Mouse (Mus musculus) embryonic facial prominence, embryonic 10.5 days (tissue): ENCODE results near the gene Gm2381. TPM values are rescaled to one million over a fixed set of nuclear protein-coding genes. Genes with fewer than 3 reads are reported as not detected.
"Not testable (repeated sequence)": the region's sequence is repeated elsewhere in the genome, so short reads cannot be mapped to it uniquely, and the experiment has no call there.

Source experiments
- DNase-seq: peaks from one replicate; pipeline ENCODE4 v3.0.0-alpha.2; 2017; ENCODE audit warnings: low spot score
- H3K27ac ChIP-seq: fragments of 300-500 bp; sonication (generic); replicated peaks from 2 replicates; pipeline ENCODE4 v1.5.1; 2016; ENCODE audit warnings: mild to moderate bottlenecking
- H3K27me3 ChIP-seq: fragments of 300-500 bp; sonication (generic); replicated peaks from 2 replicates; pipeline ENCODE4 v1.6.1; 2016; ENCODE audit warnings: low read depth, mild to moderate bottlenecking; ENCODE audit not compliant: poor library complexity, severe bottlenecking
- H3K36me3 ChIP-seq: fragments of 300-500 bp; sonication (generic); replicated peaks from 2 replicates; pipeline ENCODE4 v1.6.1; 2016; ENCODE audit warnings: mild to moderate bottlenecking, moderate library complexity
- H3K4me1 ChIP-seq: fragments of 300-500 bp; sonication (generic); 2 replicates; pipeline ENCODE4 v1.6.1; 2016
- H3K4me3 ChIP-seq: fragments of 300-500 bp; sonication (generic); 2 replicates; pipeline ENCODE4 v1.5.1; 2016; ENCODE audit warnings: mild to moderate bottlenecking, moderate library complexity
- H3K9me3 ChIP-seq: fragments of 300-500 bp; sonication (generic); 2 replicates; pipeline ENCODE4 v1.6.1; 2016; ENCODE audit warnings: mild to moderate bottlenecking
- WGBS: fragments of 180-500 bp; shearing (Covaris S2); methylation state at CpG from one replicate; pipeline ENCODE4 v1.1.7; 2016; 5-methylcytosine and 5-hydroxymethylcytosine counted together
- polyA plus RNA-seq: library from polyadenylated mRNA; unstranded; fragments of >200 nt; fragmentation: Nextera tagmentation; extraction: Ambion mirVana; gene quantifications from 2 replicates; pipeline ENCODE4 v1.2.1, GENCODE M21; 2016

Gene Gm2381
- polyA plus RNA-seq: not detected in 2 replicates

DNA sequence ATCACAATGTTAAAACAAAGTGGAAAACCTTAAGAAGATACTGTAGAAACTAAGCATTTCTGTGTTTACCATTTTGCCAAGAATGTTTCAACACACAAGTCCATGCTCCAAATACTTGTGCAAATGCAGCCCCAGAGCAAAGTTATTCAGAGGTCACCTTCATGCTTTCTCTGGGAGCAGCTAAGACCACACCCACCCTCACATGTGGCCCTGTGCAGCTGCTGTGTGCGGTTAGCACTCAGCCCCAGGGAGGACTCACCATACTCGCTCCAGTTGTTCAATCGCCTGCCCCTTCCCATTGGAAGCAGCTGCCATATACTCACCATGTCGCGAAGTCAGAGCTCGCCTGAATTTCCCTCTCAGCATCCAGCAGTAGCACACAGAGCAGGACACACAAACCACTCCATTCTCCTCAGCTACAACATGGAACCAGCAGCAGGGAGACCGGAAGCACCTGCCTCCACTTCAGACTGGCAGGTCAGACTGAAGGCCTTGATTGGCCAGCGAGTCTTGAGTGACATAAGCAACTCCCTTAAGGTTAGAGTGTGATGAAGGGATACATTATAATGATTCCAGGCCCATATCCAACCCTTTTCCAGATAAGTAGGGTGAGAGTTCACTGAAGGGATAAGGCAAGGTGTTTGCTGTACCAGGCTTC lies at the start of gene Gm2381:
Gm2381 (minus strand) TSS at position 434 of the 658 bp plus-strand sequence.
- 80% methylated on average over 8 of the region's 8 CpGs for WGBS
- not testable (repeated sequence) for H3K36me3 ChIP-seq

DNA sequence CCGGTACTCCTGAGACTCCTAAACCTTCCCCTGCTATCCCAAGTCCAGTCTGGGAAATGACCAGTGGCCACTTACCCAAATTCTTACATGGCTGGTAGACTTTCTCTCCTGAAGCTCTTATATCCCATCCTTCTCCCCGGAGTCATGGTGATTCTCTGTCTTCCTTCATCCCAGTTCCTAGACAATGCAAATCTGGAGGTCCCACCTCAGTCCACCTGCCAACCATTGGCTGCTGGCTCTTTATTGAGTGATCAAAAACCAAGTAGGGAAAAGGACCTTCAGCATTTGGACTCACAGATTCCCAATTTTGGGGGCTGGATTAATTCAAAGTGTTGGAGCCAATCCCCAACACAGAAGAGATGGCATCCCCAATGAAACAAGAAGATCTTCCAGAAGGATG lies 31.0 kb upstream of the Gm2381 start:
- WGBS: 84% methylated on average over 2 of the region's 2 CpGs
- not testable (repeated sequence) for H3K4me1 ChIP-seq, DNase-seq, H3K4me3 ChIP-seq, H3K27ac ChIP-seq, H3K36me3 ChIP-seq, H3K27me3 ChIP-seq
- H3K9me3 ChIP-seq: peaks cover 42% of the 10 kb centered on the region

More for the DNA sequence above, at the start of gene Gm2381:
- H3K4me3 ChIP-seq, H3K4me1 ChIP-seq, H3K27me3 ChIP-seq, H3K27ac ChIP-seq, DNase-seq: not testable (repeated sequence)
- peaks cover 23% of the 10 kb centered on the region for H3K9me3 ChIP-seq

DNA sequence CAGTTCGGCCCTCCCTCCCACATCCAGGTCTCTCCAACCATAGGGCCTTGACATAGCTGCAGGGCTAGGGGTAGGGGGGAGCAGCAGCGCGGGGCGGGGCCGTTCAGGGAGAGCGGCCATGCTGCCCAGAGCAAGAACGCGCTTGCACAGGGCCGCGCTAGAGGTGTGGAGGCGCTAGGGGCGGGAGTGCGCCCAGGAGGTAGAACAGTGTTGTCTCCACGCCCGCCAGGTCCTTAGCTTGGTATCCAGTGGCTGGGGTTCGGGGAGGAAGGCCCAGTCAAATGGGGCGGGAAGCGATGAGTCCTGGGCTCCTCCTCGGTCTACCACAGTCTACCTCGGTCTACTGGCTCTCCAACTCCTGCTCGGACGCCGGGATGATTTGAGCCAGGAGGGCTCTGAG lies 11.1 kb upstream of the Gm2381 start:
- no peak overlapping the region for H3K27ac ChIP-seq
- no peak for DNase-seq
- no peaks in the 10 kb centered on the region for H3K4me1 ChIP-seq
- H3K9me3 ChIP-seq: peaks cover 25% of the 10 kb centered on the region
- 49% methylated on average over 23 of the region's 23 CpGs for WGBS
- H3K36me3 ChIP-seq: no peaks in the 10 kb centered on the region
- no peak overlapping the region for H3K4me3 ChIP-seq
- H3K27me3 ChIP-seq: no peaks in the 10 kb centered on the region

DNA sequence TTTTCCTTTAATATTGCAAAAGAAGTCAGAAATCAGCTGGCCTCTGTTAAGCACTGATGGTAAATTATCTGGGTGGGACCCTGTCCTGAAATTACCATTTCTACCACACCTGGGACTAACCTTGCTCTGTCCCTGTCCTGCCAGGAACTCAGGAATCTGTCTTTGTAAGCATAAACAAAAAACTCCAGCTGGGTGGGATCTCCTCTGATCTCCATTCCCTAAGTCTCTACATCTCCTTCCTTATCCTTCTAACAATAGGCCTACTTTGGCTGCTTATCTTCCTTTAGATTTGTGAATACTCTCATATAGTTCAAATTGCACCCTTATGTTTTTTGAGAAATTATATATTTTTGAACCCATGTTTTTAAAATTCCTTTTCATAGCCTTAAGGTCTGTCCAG lies 28.7 kb downstream of the Gm2381 start:
- peaks cover 23% of the 10 kb centered on the region; the same call in 1 of the 2 replicates for H3K9me3 ChIP-seq
- H3K4me1 ChIP-seq, H3K36me3 ChIP-seq, H3K27me3 ChIP-seq, H3K4me3 ChIP-seq, H3K27ac ChIP-seq, DNase-seq: not testable (repeated sequence)

DNA sequence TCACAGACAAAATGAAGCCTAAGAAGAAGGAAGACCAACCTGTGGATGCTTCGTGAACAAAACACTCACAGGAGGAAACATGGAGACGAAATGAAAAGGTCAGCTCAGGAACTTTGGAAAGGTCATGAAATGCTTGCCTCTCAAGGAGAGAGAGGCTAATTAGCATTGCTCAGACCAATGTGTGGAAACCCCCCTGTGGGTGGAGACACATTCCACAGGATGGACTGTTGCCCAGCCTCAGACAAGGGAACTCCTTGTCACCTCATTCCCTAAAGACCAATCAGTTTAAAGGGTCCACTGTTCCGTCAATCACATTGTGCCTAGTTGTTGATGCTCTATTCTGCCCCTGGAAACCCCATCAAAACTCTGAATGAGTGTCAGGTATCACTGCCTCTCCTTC lies 34.8 kb downstream of the Gm2381 start:
- Histone ChIP-seq H3K4me1 (no peaks in the 10 kb centered on the region), H3K9me3 (peaks cover 25% of the 10 kb centered on the region)

DNA sequence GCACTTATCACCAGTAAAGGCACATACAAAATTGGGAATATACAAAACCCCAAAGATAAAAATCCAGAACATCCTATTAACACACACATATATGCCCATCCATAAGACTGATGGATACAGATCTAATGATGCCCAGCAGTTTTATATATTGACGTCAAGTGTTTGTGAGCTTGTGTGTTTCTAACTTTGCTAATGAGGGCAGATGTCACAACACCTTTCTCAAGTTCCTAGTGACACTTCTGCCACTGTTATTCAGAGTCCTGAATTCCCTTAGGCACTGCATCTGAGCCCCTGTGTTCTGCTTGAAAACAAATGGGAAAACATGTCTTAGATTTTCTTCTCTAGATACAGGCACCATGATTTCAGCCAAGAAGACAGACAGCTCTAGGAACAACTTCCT lies 73.6 kb downstream of the Gm2381 start, which contains the start of gene Vmn2r62:
Vmn2r62 (minus strand) TSS at position 101 of the 400 bp plus-strand sequence.
- DNase-seq: not testable (repeated sequence)

More for the DNA sequence above, 34.8 kb downstream of the Gm2381 start:
- Histone ChIP-seq H3K27me3 (no peaks in the 10 kb centered on the region), H3K4me3 (no peak overlapping the region), H3K36me3 (no peaks in the 10 kb centered on the region), H3K27ac (no peak overlapping the region)
- 81% methylated on average over 3 of the region's 3 CpGs for WGBS
- no peak for DNase-seq

More for the DNA sequence above, 73.6 kb downstream of the Gm2381 start, which contains the start of gene Vmn2r62:
- H3K9me3 ChIP-seq, H3K4me1 ChIP-seq, H3K36me3 ChIP-seq, H3K27me3 ChIP-seq, H3K27ac ChIP-seq, H3K4me3 ChIP-seq: not testable (repeated sequence)
- no CpG with 5 or more reads among the region's 1 CpGs for whole genome bisulfite sequencing

Other genes starting within 250 kb of the Gm2381 start
- gene Zfp976, start 224.6 kb downstream of the Gm2381 start, polyA plus RNA-seq: 3.3 and 3.9 TPM in 2 replicates
- 9.9 and 11.7 TPM in 2 replicates for gene Zfp975, start 174.5 kb downstream of the Gm2381 start, polyA plus RNA-seq
- gene Gm17067, start 140.2 kb downstream of the Gm2381 start, polyA plus RNA-seq: not detected in 2 replicates
- gene Vmn2r62, start 73.7 kb downstream of the Gm2381 start, polyA plus RNA-seq: not detected in 2 replicates
- not detected in 2 replicates for gene Vmn2r63, start 66.6 kb upstream of the Gm2381 start, polyA plus RNA-seq
- gene Gm9268, start 151.5 kb upstream of the Gm2381 start, polyA plus RNA-seq: not detected in 2 replicates
- gene Zfp936, start 247.0 kb upstream of the Gm2381 start, polyA plus RNA-seq: not detected in 2 replicates